In genomic region chr5:119385506-119385905, GRCm38 (mm10) we compare ENCODE assay signal across 29 mouse cellular contexts.
DNase-seq lines count a peak whose midpoint lies in the region; ATAC-seq and TF ChIP-seq lines count a peak whose summit lies in the region.
"Had no signal": no experiment of that assay in that cellular context is flagged by ENCODE, and none has a peak within 500 bp of the region (broad histone marks: within the 10 kb centered on the region; RNA-seq: fewer than 3 reads in every experiment).

No protein-coding gene starts in this region.

- H3K9ac ChIP-seq in lung, postnatal 0 days (replicated peaks; ENCODE audit: low read depth): no peak overlapping the region
- H3K9ac ChIP-seq: embryonic facial prominence, embryonic 12.5 days; heart, embryonic 15.5 days; liver, embryonic 14.5 days; midbrain, embryonic 12.5 days; neural tube, embryonic 12.5 days had no signal

- ATAC-seq in lung, postnatal 0 days: peak; percentile 40
- ATAC-seq: forebrain, embryonic 14.5 days; hindbrain, embryonic 16.5 days had no signal

- TF ChIP-seq EP300 in lung, postnatal 0 days (IDR thresholded peaks at IDR 0.05): no peak

- WGBS in lung, postnatal 0 days: 75% methylated on average over 10 of the region's 10 CpGs
- 84% methylated on average over 10 of the region's 10 CpGs for WGBS in kidney, adult 2 months

- H3K36me3 ChIP-seq in lung, postnatal 0 days (ENCODE audit: insufficient read depth, low read length): no peaks in the 10 kb centered on the region
- no peaks in the 10 kb centered on the region for H3K36me3 ChIP-seq in kidney, adult 2 months (ENCODE audit: control insufficient read depth, insufficient read depth, low read length)
- H3K36me3 ChIP-seq: embryonic facial prominence, embryonic 12.5 days; heart, embryonic 15.5 days; midbrain, embryonic 12.5 days; neural tube, embryonic 12.5 days had no signal

- no peaks in the 10 kb centered on the region for H3K27me3 ChIP-seq in lung, postnatal 0 days (replicated peaks; ENCODE audit: insufficient read depth, low read length)
- H3K27me3 ChIP-seq in kidney, adult 2 months (replicated peaks; ENCODE audit: control insufficient read depth, insufficient read depth, low read length): no peaks in the 10 kb centered on the region
- H3K27me3 ChIP-seq: embryonic facial prominence, embryonic 12.5 days; heart, embryonic 15.5 days; megakaryocyte, embryonic 14.5 days had no signal

- H3K27ac ChIP-seq in lung, postnatal 0 days (ENCODE audit: low read length): no peak overlapping the region
- H3K27ac ChIP-seq in kidney, adult 2 months (ENCODE audit: insufficient read depth, low read depth, low read length): no peak overlapping the region
- H3K27ac ChIP-seq: embryonic facial prominence, embryonic 12.5 days; heart, embryonic 15.5 days; liver, embryonic 14.5 days; midbrain, embryonic 12.5 days; neural tube, embryonic 12.5 days; stomach, postnatal 0 days had no signal

- H3K9me3 ChIP-seq in lung, postnatal 0 days (ENCODE audit: low read length): no peaks in the 10 kb centered on the region
- H3K9me3 ChIP-seq: heart, embryonic 15.5 days; midbrain, embryonic 12.5 days had no signal

- DNase-seq in adrenal gland, adult 2 months: peak; percentile 45
- no peak for DNase-seq in adrenal gland, adult 18-20 months (ENCODE audit: low spot score in 2 of 2)
- DNase-seq in lung, postnatal 0 days (ENCODE audit: low spot score): peak; percentile 42
- no peak for DNase-seq in lung, postnatal 14 days
- DNase-seq in adrenal gland, postnatal 14 days: peak; percentile 65
- DNase-seq in urinary bladder, postnatal 10 days (ENCODE audit: low spot score): no peak
- DNase-seq in kidney, adult 9 months: no peak
- DNase-seq in kidney, adult 2 months: no peak
- DNase-seq: cerebellum, adult 2 months; cerebellum, postnatal 36 days; embryo, embryonic 11 days; gastrocnemius, postnatal 14 days; kidney, adult 8-10 months; kidney, postnatal 10 days; layer of hippocampus, postnatal 36 days; left cerebral cortex, postnatal 4 days; right cerebral cortex, postnatal 4 days; thymus, adult 18-20 months; thymus, postnatal 25 days had no signal

- TF ChIP-seq POLR2A in kidney, adult 2 months (IDR thresholded peaks at IDR 0.05; ENCODE audit: low read depth, low read length): no peak

- no peaks in the 10 kb centered on the region for H3K4me1 ChIP-seq in lung, postnatal 0 days (ENCODE audit: insufficient read depth, low read depth, low read length)
- H3K4me1 ChIP-seq in kidney, adult 2 months (ENCODE audit: control insufficient read depth, insufficient read depth, low read length): no peaks in the 10 kb centered on the region
- H3K4me1 ChIP-seq: embryonic facial prominence, embryonic 12.5 days; heart, embryonic 15.5 days; megakaryocyte, embryonic 14.5 days; midbrain, embryonic 12.5 days had no signal

- no peak overlapping the region for H3K4me3 ChIP-seq in lung, postnatal 0 days (ENCODE audit: low read depth, low read length)
- H3K4me3 ChIP-seq in kidney, adult 2 months (ENCODE audit: insufficient read depth, low read depth, low read length): no peak overlapping the region
- H3K4me3 ChIP-seq: embryonic facial prominence, embryonic 12.5 days; heart, embryonic 15.5 days; megakaryocyte, embryonic 14.5 days; midbrain, embryonic 12.5 days; myocyte; neural tube, embryonic 12.5 days had no signal

- TF ChIP-seq CTCF in lung, postnatal 0 days (IDR thresholded peaks at IDR 0.05): no peak
- no peak for TF ChIP-seq CTCF in kidney, adult 2 months (conservative IDR thresholded peaks at IDR 0.05; ENCODE audit: insufficient read depth, insufficient read length, low read depth, low read length)

- no peak overlapping the region for H3K4me2 ChIP-seq in lung, postnatal 0 days (replicated peaks; ENCODE audit: low read depth, low read length)
- H3K4me2 ChIP-seq: embryonic facial prominence, embryonic 12.5 days; heart, embryonic 15.5 days; midbrain, embryonic 12.5 days; neural tube, embryonic 12.5 days had no signal

Comparison
In these comparisons a context has a peak if more than half of its experiments do, and no peak if none do; other contexts are left out.
1. DNase-seq: peak in adrenal gland, adult 2 months (single experiment), lung, postnatal 0 days (single experiment) and adrenal gland, postnatal 14 days (single experiment); none in adrenal gland, adult 18-20 months (0 of 2), lung, postnatal 14 days (single experiment), urinary bladder, postnatal 10 days (single experiment), kidney, adult 9 months (single experiment) and kidney, adult 2 months (single experiment).